Mouse (Mus musculus): ENCODE data around the gene Ier5l. TPM values are rescaled to one million over a fixed set of nuclear protein-coding genes. Genes with fewer than 3 reads are reported as not detected.

Gene Ier5l
- total RNA-seq, 2 experiments from 2014 or later: 17.9 to 21.3 TPM

GRCm38 (mm10) chr2:30471795-30472720 lies 2.0 kb downstream of the Ier5l start:
- DNase-seq (ENCODE audit: low spot score in 2 of 2): peak; percentile 78 to 79
- intact Hi-C loops (cut with DNase I): loop anchor here (2.0 to 5.0 kb wide), 5 partner anchors 75 to 323 kb away; partner anchors contain the start of gene Cstad

DNA sequence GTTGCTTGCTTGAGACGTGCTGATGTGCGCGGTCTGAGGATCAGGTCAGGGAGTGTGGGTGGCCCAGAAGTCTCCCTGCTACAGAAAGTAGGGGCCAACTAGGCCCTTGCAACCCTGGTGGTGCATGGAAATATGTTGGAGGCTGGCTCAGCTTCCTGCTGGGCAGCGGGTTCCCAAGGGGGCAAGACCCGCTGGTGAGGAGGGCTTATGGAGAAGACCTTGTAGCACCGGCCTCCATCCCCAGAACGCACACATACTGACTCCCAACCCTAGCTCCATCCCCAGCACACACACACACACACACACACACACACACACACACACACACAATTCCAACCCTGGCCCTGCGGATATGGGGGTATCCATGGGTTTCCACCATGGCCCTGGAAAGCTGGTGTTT lies 3.0 kb downstream of the Ier5l start:
- intact Hi-C loops (cut with DNase I): loop anchor here (2.0 to 5.0 kb wide), 3 partner anchors 176 to 324 kb away; no protein-coding TSS in a partner anchor
- DNase-seq (ENCODE audit: low spot score in 2 of 2): peak in 1 of 2 experiments; percentile 16

DNA sequence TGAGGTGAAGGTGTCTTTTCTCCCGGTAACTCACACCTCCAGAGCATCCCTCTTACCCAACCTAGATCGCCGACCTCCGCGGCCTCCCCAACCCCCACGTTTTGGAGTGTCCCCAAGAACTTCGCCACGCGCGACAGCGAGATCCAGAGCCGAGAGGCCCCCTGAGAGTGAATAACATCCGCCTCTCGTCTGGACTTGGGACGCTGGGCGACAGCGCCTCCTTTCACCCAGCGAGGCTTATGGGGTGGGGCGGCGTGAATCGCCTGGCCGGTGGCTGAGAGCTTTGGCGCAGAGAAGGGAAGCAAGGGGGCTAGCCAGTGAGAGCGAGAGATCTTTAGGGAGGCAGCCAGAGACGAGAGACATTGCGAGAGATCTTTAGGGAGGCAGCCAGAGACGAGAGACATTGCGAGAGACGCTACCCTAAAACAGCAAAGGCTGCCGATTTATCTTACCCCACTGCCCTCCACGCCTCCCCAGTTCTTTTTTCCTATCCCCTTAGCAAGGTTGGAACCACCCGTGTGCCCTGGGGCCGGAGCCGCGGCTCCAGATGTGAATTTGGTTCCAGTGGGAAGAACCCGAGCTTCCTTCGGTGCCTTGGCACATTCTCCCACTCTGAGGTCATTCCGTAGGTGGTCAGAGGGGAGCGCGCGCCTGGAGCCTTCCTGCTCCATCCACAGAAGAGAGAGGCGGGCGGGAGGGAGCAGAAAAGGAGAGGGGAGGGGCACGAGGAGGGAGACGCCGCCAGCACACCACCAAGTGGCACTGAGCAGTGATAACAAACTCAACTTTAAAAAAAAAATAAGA lies 3.7 kb downstream of the Ier5l start:
- intact Hi-C loops (cut with DNase I): loop anchor here (2.0 to 5.0 kb wide), 3 partner anchors 177 to 324 kb away; no protein-coding TSS in a partner anchor
- peak; percentile 62 for DNase-seq (ENCODE audit: low spot score in 2 of 2)

- peak; percentile 84 to 86 for DNase-seq (ENCODE audit: low spot score in 2 of 2)
- intact Hi-C loops (cut with DNase I): loop anchor here (2.0 to 5.0 kb wide), 3 partner anchors 178 to 325 kb away; no protein-coding TSS in a partner anchor
Measured at GRCm38 (mm10) chr2:30469796-30470142, 4.2 kb downstream of the Ier5l start.

DNA sequence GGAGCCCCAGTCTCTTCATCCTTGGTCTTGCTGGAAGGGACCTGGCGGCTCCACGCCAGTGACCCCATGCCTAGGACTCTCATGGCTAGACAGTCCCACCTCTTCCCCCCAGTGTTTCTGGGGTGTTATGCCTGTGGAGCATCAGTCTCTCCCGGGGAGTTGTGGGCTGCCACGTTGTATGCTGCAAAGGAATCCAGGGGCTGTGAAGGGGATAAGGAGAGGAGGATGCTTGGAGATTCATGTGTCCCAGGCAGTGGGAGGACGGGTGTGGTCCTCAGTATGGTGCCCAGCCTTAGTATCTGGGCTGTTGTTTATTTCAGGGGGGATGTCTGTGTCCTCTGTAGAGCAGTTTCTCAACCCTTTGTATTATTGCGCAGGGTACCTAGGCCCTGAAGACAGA lies 5.0 kb downstream of the Ier5l start:
- intact Hi-C loops (cut with DNase I): no loop called here

GRCm38 (mm10) chr2:30466787-30467186 lies 7.2 kb downstream of the Ier5l start:
- intact Hi-C loops (cut with DNase I): no loop called here
- no peak for DNase-seq (ENCODE audit: low spot score in 2 of 2)

More for the DNA sequence above, 5.0 kb downstream of the Ier5l start:
- peak in 1 of 2 experiments; percentile 37 for DNase-seq (ENCODE audit: low spot score in 2 of 2)

- DNase-seq (ENCODE audit: low spot score in 2 of 2): no peak
- intact Hi-C loops (cut with DNase I): loop anchor here (2.0 kb wide), 1 partner anchor 24 kb away; no protein-coding TSS in a partner anchor
Measured at GRCm38 (mm10) chr2:30464411-30464810, 9.6 kb downstream of the Ier5l start.

DNA sequence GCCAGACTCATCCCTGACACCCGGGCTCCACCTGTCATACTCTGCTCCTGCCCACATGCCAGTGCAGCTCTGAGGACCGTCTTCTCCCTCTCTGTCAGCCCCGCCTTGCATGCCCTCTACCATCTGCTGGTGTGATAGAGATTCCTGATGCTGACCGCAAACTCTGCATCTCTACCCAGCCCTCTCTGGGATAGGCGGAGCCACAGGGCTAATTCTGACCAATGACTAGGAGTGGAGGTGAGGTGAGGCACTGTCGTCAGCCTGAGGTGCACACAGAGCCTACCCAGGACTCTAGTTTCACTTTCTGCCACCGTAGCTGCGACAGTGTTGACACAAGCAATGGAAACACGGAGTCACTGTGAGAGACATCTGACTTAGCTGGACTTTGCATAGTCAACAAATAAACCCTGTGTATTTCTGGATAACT lies 10.1 kb downstream of the Ier5l start:
- intact Hi-C loops (cut with DNase I): loop anchor here (2.0 kb wide), 1 partner anchor 23 kb away; no protein-coding TSS in a partner anchor
- DNase-seq (ENCODE audit: low spot score in 2 of 2): peak; percentile 57 to 63

GRCm38 (mm10) chr2:30463341-30463761 lies 10.7 kb downstream of the Ier5l start:
- intact Hi-C loops (cut with DNase I): no loop called here
- DNase-seq (ENCODE audit: low spot score in 2 of 2): no peak

DNA sequence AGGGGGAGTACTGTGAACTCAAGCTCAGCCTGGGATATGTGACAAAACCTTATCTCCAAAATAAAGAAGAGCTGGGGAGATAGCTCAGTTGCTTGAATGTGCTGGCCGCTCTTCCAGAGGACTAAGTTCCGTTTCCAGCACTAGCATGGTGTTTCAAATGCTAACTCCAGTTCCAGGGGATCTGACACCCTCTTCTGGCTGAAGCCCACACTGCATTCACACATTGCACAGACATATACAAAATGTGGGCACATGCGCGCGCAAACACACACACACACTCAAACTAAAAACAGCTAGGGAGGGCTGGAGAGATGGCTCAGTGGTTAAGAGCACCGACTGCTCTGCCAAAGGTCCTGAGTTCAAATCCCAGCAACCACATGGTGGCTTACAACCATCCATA lies 14.8 kb downstream of the Ier5l start:
- no peak for DNase-seq (ENCODE audit: low spot score in 2 of 2)
- intact Hi-C loops (cut with DNase I): no loop called here

DNA sequence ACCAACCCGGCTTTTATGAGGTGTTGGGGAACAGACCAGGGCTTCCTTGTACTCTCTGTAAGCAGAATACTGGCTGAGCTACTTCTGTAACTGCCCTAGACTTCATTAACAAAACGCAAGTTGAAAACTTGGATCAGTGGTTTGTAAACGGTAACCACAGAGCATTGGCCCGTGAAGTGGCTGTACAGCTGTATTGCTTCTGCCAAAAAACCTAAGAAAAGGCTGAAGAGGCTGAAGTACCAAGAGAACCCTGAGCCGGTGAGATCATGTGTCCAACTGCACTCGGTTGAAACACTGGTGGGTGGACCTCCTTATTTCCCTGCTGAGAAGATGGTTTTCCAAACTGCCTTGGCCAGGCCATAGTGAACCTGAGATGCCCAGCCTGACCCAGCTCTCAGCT lies 15.7 kb downstream of the Ier5l start:
- intact Hi-C loops (cut with DNase I): no loop called here
- no peak for DNase-seq (ENCODE audit: low spot score in 2 of 2)

DNA sequence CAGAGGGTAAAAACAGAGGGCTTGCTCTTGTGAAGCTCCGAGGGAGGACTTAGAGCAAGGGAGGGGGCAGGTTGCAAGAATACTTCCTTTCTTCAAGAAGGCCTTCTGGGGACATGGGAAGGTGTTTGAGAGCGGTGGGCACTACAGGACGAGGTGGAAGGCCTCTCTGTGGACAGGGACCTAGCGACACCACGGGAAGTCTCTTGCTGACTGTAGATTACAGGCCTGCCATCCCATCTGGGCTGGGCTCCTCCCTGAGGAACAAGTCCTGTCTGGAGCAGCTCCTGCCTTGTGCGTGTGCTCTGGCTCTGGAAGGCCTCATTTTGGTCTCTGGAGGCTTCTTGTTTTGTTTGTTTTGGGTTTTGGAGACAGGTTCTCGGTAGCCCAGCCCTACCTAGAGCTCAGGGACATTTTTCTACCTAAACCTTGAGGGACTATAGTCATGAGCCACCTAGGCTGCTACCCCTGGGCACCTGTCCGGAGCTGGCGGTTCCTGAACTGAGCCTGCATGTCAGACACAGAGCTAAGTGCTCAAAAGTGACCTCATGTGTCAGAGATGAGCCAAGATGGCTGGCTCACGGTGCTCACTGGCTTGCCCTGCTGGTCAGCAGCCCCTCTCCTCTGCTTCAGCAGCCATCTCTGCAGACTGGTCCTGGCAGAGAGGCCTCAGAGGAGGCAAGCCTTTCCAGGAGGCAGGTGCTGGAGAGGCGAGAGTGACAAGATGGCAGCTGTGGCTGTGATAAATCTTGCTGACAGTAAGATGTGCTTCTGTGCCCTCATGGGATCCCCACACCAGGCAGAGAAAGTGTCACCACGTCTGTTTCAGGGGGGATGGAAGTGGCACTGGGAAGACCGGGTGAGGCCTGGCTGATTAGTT lies 17.7 kb downstream of the Ier5l start:
- no peak for DNase-seq (ENCODE audit: low spot score in 2 of 2)
- intact Hi-C loops (cut with DNase I): no loop called here

GRCm38 (mm10) chr2:30454587-30454986 lies 19.4 kb downstream of the Ier5l start:
- DNase-seq (ENCODE audit: low spot score in 2 of 2): no peak
- intact Hi-C loops (cut with DNase I): no loop called here

DNA sequence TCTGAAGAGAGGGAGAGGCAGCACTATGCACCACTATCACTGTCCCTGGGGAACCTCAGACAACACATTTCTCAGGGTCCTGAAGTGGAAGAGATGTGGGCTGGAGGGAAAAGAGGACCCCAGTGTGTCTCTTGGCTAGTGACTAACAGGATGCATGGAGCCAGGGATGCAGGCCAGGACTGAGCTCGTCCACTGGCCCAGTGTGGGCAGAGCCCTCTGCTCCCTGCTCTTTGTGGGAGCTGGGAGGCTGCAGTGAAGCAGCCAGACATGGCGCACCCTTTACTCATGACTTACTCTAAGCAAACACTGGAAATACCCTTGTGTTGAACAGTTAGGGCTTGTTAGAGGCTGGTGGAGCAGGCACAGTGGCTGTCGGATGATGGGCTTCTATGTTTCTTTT lies 20.4 kb downstream of the Ier5l start:
- intact Hi-C loops (cut with DNase I): no loop called here
- DNase-seq (ENCODE audit: low spot score in 2 of 2): no peak

DNA sequence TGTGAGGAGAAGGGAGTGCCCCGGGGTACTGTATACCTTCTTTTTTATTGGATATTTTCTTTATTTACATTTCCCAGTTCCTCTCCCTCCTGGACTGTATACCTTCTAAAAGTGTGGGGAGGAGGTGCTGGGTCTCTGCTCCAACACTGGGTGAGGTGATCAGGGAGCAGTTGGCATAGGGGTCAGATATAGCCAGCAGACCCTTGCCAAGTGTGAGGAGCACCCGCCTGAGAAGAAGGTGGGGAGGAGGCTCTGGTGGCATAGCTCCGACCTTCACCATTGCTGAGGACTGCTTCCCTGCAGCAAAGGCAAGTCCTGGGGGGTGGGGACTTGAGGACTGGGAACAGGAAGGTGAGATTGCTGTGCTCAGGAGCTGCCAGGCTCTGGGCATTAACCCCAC lies 22.5 kb downstream of the Ier5l start:
- DNase-seq (ENCODE audit: low spot score in 2 of 2): no peak
- intact Hi-C loops (cut with DNase I): no loop called here

GRCm38 (mm10) chr2:30450530-30450929 lies 23.5 kb downstream of the Ier5l start:
- no peak for DNase-seq (ENCODE audit: low spot score in 2 of 2)
- intact Hi-C loops (cut with DNase I): no loop called here

DNA sequence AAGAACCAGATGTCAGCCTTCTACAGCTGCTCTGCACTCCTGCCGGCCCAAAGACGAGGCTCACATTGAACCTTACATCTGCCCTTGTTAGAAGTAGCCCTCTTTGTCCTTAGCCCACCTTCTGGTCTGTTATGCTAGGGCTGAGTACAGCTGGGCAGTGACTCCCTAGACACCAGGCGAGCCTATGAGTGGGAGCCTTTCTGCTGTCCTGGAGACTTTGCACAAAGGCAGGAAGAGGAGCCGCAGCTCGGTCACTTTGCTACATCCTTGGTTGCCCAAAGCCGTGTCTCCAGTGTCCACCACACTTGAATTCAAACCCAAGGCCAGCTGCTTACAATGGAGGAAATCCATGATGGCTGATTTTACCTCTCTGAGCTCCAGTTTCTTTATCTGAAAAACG lies 25.6 kb downstream of the Ier5l start:
- intact Hi-C loops (cut with DNase I): no loop called here
- no peak for DNase-seq (ENCODE audit: low spot score in 2 of 2)

- intact Hi-C loops (cut with DNase I): no loop called here
- no peak for DNase-seq (ENCODE audit: low spot score in 2 of 2)
Measured at GRCm38 (mm10) chr2:30446891-30447826, 26.9 kb downstream of the Ier5l start.

Measured in left cerebral cortex, postnatal 36 days (tissue).